Mouse (Mus musculus): Measurements from ENCODE around the gene Wdr25.

DNA sequence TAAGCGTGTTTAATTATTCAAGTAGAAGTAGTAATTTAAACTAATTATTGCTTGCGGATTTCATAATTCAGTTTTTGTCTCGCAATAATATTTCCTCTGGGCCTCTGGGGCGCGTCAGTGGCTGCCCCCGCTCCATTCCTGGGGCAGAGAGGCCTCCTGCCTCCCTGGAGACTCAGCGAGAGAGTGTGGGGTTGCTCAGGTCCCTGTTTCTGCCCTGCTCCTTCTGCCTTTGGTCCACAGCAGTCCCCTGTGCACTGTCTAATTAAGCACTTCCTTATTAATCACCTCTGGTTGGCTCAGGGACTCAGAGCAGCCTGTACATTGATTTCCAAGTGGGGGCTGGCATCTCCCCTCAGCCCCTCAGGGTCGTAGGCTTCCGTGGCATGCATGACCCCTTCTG is 24.1 kb downstream of the Wdr25 start:
- TF ChIP-seq POLR2A (IDR thresholded peaks at IDR 0.05; ENCODE audit: insufficient read depth, low read depth, low read length) (no peak), CTCF (IDR thresholded peaks at IDR 0.05; ENCODE audit: insufficient read depth, low read depth, low read length) (no peak)

All from olfactory bulb, adult 2 months (tissue).